Mouse (Mus musculus) forebrain, embryonic 12.5 days (tissue): ENCODE measurements around the gene Mrpl45. TPM values are rescaled to one million over a fixed set of nuclear protein-coding genes. Genes with fewer than 3 reads are reported as not detected.
A peak's percentile ranks its signal among the peaks of the same experiment; 100 is the strongest.
"Not testable (repeated sequence)": the region's sequence is repeated elsewhere in the genome, so short reads cannot be mapped to it uniquely, and the experiment has no call there.

Experiments
- ATAC-seq: fragments of 200-750 bp; cut with Nextera tagmentation; 2 replicates; pipeline ENCODE4 v1.8.0; 2017; ENCODE audit warnings: moderate TSS enrichment; ENCODE audit not compliant: low FRiP score
- H3K27ac ChIP-seq: fragments of 300-500 bp; sonication (generic); 2 replicates; pipeline ENCODE4 v1.5.1; 2016; ENCODE audit warnings: mild to moderate bottlenecking
- H3K27me3 ChIP-seq: fragments of 300-500 bp; sonication (generic); 2 replicates; pipeline ENCODE4 v1.6.1; 2016; ENCODE audit warnings: mild to moderate bottlenecking
- H3K36me3 ChIP-seq: fragments of 300-500 bp; sonication (generic); replicated peaks from 2 replicates; pipeline ENCODE4 v1.6.1; 2016; ENCODE audit warnings: mild to moderate bottlenecking
- H3K4me1 ChIP-seq: fragments of 300-500 bp; sonication (generic); 2 replicates; pipeline ENCODE4 v1.6.1; 2016
- H3K4me2 ChIP-seq: fragments of 300-500 bp; sonication (generic); 2 replicates; pipeline ENCODE4 v1.6.1; 2016; ENCODE audit warnings: mild to moderate bottlenecking, moderate library complexity
- H3K4me3 ChIP-seq: fragments of 300-500 bp; sonication (generic); replicated peaks from 2 replicates; pipeline ENCODE4 v1.5.1; 2016; ENCODE audit warnings: mild to moderate bottlenecking
- H3K9ac ChIP-seq: fragments of 300-500 bp; sonication (generic); 2 replicates; pipeline ENCODE4 v1.6.1; 2016; ENCODE audit warnings: mild to moderate bottlenecking
- H3K9me3 ChIP-seq: fragments of 300-500 bp; sonication (generic); 2 replicates; pipeline ENCODE4 v1.6.1; 2016
- whole genome bisulfite sequencing: fragments of 180-500 bp; shearing (Covaris S2); methylation state at CpG from one replicate; pipeline ENCODE4 v1.1.7; 2016; 5-methylcytosine and 5-hydroxymethylcytosine counted together
- polyA plus RNA-seq: library from polyadenylated mRNA; unstranded; fragments of >200 nt; fragmentation: Nextera tagmentation; extraction: Ambion mirVana; gene quantifications from 2 replicates; pipeline ENCODE4 v1.2.1, GENCODE M21; 2016

Gene Mrpl45
- polyA plus RNA-seq, 1 experiment from 2014 or later: 51.3 TPM

GRCm38 (mm10) chr11:97302231-97302781 lies 13.2 kb upstream of the Mrpl45 start:
- 35% methylated on average over 7 of the region's 7 CpGs for WGBS
- Histone ChIP-seq H3K36me3 (no peaks in the 10 kb centered on the region), H3K27me3 (no peaks in the 10 kb centered on the region), H3K4me3 (no peak overlapping the region), H3K27ac (no peak overlapping the region), H3K9me3 (no peaks in the 10 kb centered on the region), H3K4me2 (no peak overlapping the region), H3K4me1 (no peaks in the 10 kb centered on the region), H3K9ac (no peak overlapping the region)
- ATAC-seq: no peak

GRCm38 (mm10) chr11:97304631-97305030 lies 10.9 kb upstream of the Mrpl45 start:
- Histone ChIP-seq H3K9me3 (no peaks in the 10 kb centered on the region), H3K4me1 (peaks cover 5% of the 10 kb centered on the region), H3K27ac (no peak overlapping the region), H3K27me3 (no peaks in the 10 kb centered on the region), H3K4me3 (no peak overlapping the region), H3K9ac (no peak overlapping the region; the same call in 1 of the 2 replicates), H3K36me3 (no peaks in the 10 kb centered on the region), H3K4me2 (no peak overlapping the region)
- WGBS: 85% methylated on average over 5 of the region's 5 CpGs
- ATAC-seq: no peak

GRCm38 (mm10) chr11:97307294-97308069 lies 8.0 kb upstream of the Mrpl45 start:
- no peak overlapping the region for H3K4me2 ChIP-seq
- no peak overlapping the region for H3K27ac ChIP-seq
- no peak overlapping the region for H3K4me3 ChIP-seq
- H3K4me1 ChIP-seq: peaks cover 22% of the 10 kb centered on the region
- no peaks in the 10 kb centered on the region for H3K36me3 ChIP-seq
- no peak for ATAC-seq
- no peak overlapping the region for H3K9ac ChIP-seq
- 92% methylated on average over 11 of the region's 11 CpGs for WGBS
- no peaks in the 10 kb centered on the region for H3K9me3 ChIP-seq
- peaks cover 10% of the 10 kb centered on the region for H3K27me3 ChIP-seq

GRCm38 (mm10) chr11:97308806-97309450 lies 6.6 kb upstream of the Mrpl45 start:
- ATAC-seq: no peak
- Histone ChIP-seq H3K4me2 (peak overlapping the region; percentile 70), H3K4me3 (no peak overlapping the region), H3K27ac (no peak overlapping the region), H3K9me3 (no peaks in the 10 kb centered on the region), H3K9ac (no peak overlapping the region), H3K27me3 (peaks cover 10% of the 10 kb centered on the region), H3K36me3 (no peaks in the 10 kb centered on the region), H3K4me1 (peaks cover 22% of the 10 kb centered on the region)
- WGBS: 46% methylated on average over 3 of the region's 3 CpGs

GRCm38 (mm10) chr11:97309451-97309836 lies 6.1 kb upstream of the Mrpl45 start:
- 5% methylated on average over 9 of the region's 9 CpGs for WGBS
- H3K9me3 ChIP-seq: no peaks in the 10 kb centered on the region
- H3K27me3 ChIP-seq: peaks cover 10% of the 10 kb centered on the region
- no peaks in the 10 kb centered on the region for H3K36me3 ChIP-seq
- H3K4me1 ChIP-seq: peaks cover 22% of the 10 kb centered on the region
- ATAC-seq: no peak
- H3K4me3 ChIP-seq: peak overlapping the region; percentile 42
- peak overlapping the region; percentile 70 for H3K4me2 ChIP-seq
- no peak overlapping the region for H3K27ac ChIP-seq
- H3K9ac ChIP-seq: peak overlapping the region; percentile 55

- H3K4me2 ChIP-seq: peak overlapping the region; percentile 70
Measured at GRCm38 (mm10) chr11:97309911-97310571, 5.5 kb upstream of the Mrpl45 start.

GRCm38 (mm10) chr11:97310895-97311631 lies 4.5 kb upstream of the Mrpl45 start:
- peak overlapping the region; percentile 70 for H3K4me2 ChIP-seq
- no peaks in the 10 kb centered on the region for H3K36me3 ChIP-seq
- peaks cover 10% of the 10 kb centered on the region for H3K27me3 ChIP-seq
- peaks cover 22% of the 10 kb centered on the region for H3K4me1 ChIP-seq
- no peak overlapping the region; the same call in 1 of the 2 replicates for H3K27ac ChIP-seq
- WGBS: 7% methylated on average over 18 of the region's 18 CpGs
- peak overlapping the region; percentile 42 for H3K4me3 ChIP-seq
- peak overlapping the region; percentile 22 for H3K9ac ChIP-seq
- no peak for ATAC-seq
- no peaks in the 10 kb centered on the region for H3K9me3 ChIP-seq

More at GRCm38 (mm10) chr11:97309911-97310571, 5.5 kb upstream of the Mrpl45 start:
- H3K27ac ChIP-seq: no peak overlapping the region
- WGBS: under 1% methylated on average over 25 of the region's 25 CpGs
- ATAC-seq: peak; percentile 80
- H3K27me3 ChIP-seq: peaks cover 10% of the 10 kb centered on the region
- H3K4me3 ChIP-seq: peak overlapping the region; percentile 42
- H3K9ac ChIP-seq: peak overlapping the region; percentile 55
- H3K9me3 ChIP-seq: no peaks in the 10 kb centered on the region
- peaks cover 22% of the 10 kb centered on the region for H3K4me1 ChIP-seq
- H3K36me3 ChIP-seq: no peaks in the 10 kb centered on the region

- not testable (repeated sequence) for H3K9ac ChIP-seq, H3K36me3 ChIP-seq, ATAC-seq, H3K4me2 ChIP-seq, H3K27ac ChIP-seq, H3K9me3 ChIP-seq, H3K4me3 ChIP-seq, H3K27me3 ChIP-seq
- peaks cover 29% of the 10 kb centered on the region for H3K4me1 ChIP-seq
- WGBS: 88% methylated on average over 1 of the region's 1 CpGs
Measured at GRCm38 (mm10) chr11:97312871-97313270, 2.6 kb upstream of the Mrpl45 start.

GRCm38 (mm10) chr11:97314110-97314509 lies 1.4 kb upstream of the Mrpl45 start:
- Histone ChIP-seq H3K36me3 (no peaks in the 10 kb centered on the region; the same call in 1 of the 2 replicates), H3K27me3 (peaks cover 10% of the 10 kb centered on the region), H3K27ac (no peak overlapping the region), H3K4me1 (peaks cover 29% of the 10 kb centered on the region), H3K4me3 (no peak overlapping the region), H3K9me3 (no peaks in the 10 kb centered on the region), H3K9ac (no peak overlapping the region), H3K4me2 (no peak overlapping the region)
- 91% methylated on average over 3 of the region's 3 CpGs for WGBS
- no peak for ATAC-seq

GRCm38 (mm10) chr11:97314751-97315503 lies 589 bp upstream of the Mrpl45 start:
- no peak overlapping the region for H3K9ac ChIP-seq
- H3K9me3 ChIP-seq: no peaks in the 10 kb centered on the region
- H3K27ac ChIP-seq: peak overlapping the region; percentile 62; the same call in 1 of the 2 replicates
- no peaks in the 10 kb centered on the region; the same call in 1 of the 2 replicates for H3K36me3 ChIP-seq
- H3K27me3 ChIP-seq: peaks cover 10% of the 10 kb centered on the region
- peak overlapping the region; percentile 53 for H3K4me3 ChIP-seq
- WGBS: 54% methylated on average over 8 of the region's 8 CpGs
- peak overlapping the region; percentile 36 for H3K4me2 ChIP-seq
- 0 out of 2 replicates have a peak, but pooled peaks have one; percentile 6 for ATAC-seq
- peaks cover 21% of the 10 kb centered on the region for H3K4me1 ChIP-seq

- no peak for ATAC-seq
- H3K4me3 ChIP-seq: no peak overlapping the region
- no peaks in the 10 kb centered on the region for H3K27me3 ChIP-seq
- H3K4me2 ChIP-seq: no peak overlapping the region
- H3K4me1 ChIP-seq: peaks cover 6% of the 10 kb centered on the region
- H3K9ac ChIP-seq: no peak overlapping the region
- H3K27ac ChIP-seq: no peak overlapping the region
- H3K36me3 ChIP-seq: peaks cover 33% of the 10 kb centered on the region
- 91% methylated on average over 8 of the region's 8 CpGs for WGBS
- no peaks in the 10 kb centered on the region for H3K9me3 ChIP-seq
Measured at GRCm38 (mm10) chr11:97321197-97321596, 5.7 kb downstream of the Mrpl45 start.
